Mouse (Mus musculus) forebrain, embryonic 13.5 days (tissue): ENCODE measurements around the gene Atg10. TPM values are rescaled to one million over a fixed set of nuclear protein-coding genes. Genes with fewer than 3 reads are reported as not detected.

Experiments
- ATAC-seq: fragments of 200-750 bp; cut with Nextera tagmentation; 2 replicates; pipeline ENCODE4 v1.8.0; 2017
- H3K27ac ChIP-seq: fragments of 300-500 bp; sonication (generic); 2 replicates; pipeline ENCODE4 v1.5.1; 2015; ENCODE audit warnings: inconsistent platforms, mild to moderate bottlenecking, moderate library complexity
- H3K27me3 ChIP-seq: fragments of 300-500 bp; sonication (generic); 2 replicates; pipeline ENCODE4 v1.6.1; 2015; ENCODE audit warnings: mild to moderate bottlenecking, inconsistent platforms
- H3K36me3 ChIP-seq: fragments of 300-500 bp; sonication (generic); 2 replicates; pipeline ENCODE4 v1.6.1; 2015; ENCODE audit warnings: mild to moderate bottlenecking, inconsistent platforms; ENCODE audit not compliant: poor library complexity, severe bottlenecking
- H3K4me1 ChIP-seq: fragments of 300-500 bp; sonication (generic); 2 replicates; pipeline ENCODE4 v1.6.1; 2015; ENCODE audit warnings: inconsistent platforms
- H3K4me2 ChIP-seq: fragments of 300-500 bp; sonication (generic); 2 replicates; pipeline ENCODE4 v1.6.1; 2015; ENCODE audit warnings: inconsistent platforms, mild to moderate bottlenecking, moderate library complexity
- H3K4me3 ChIP-seq: fragments of 300-500 bp; sonication (generic); 2 replicates; pipeline ENCODE4 v1.5.1; 2015; ENCODE audit warnings: mild to moderate bottlenecking, inconsistent platforms
- H3K9ac ChIP-seq: fragments of 300-500 bp; sonication (generic); 2 replicates; pipeline ENCODE4 v1.6.1; 2015; ENCODE audit warnings: mild to moderate bottlenecking, inconsistent platforms
- H3K9me3 ChIP-seq: fragments of 300-500 bp; sonication (generic); replicated peaks from 2 replicates; pipeline ENCODE4 v1.6.1; 2016; ENCODE audit warnings: inconsistent platforms
- whole genome bisulfite sequencing: fragments of 180-500 bp; shearing (Covaris S2); methylation state at CpG from one replicate; pipeline ENCODE4 v1.1.7; 2015; 5-methylcytosine and 5-hydroxymethylcytosine counted together
- polyA plus RNA-seq: library from polyadenylated mRNA; unstranded; fragments of >200 nt; fragmentation: Nextera tagmentation; extraction: Ambion mirVana; gene quantifications from 2 replicates; pipeline ENCODE4 v1.2.1, GENCODE M21; 2015

Gene Atg10
- polyA plus RNA-seq, 1 experiment from 2014 or later, result 16.0 TPM

GRCm38 (mm10) chr13:90985417-90985816 is 238.4 kb downstream of the Atg10 start:
- Histone ChIP-seq H3K4me3 (no peak overlapping the region), H3K36me3 (no peaks in the 10 kb centered on the region), H3K27ac (no peak overlapping the region), H3K9me3 (no peaks in the 10 kb centered on the region), H3K9ac (no peak overlapping the region), H3K4me1 (no peaks in the 10 kb centered on the region), H3K27me3 (no peaks in the 10 kb centered on the region), H3K4me2 (no peak overlapping the region)
- WGBS, result 94% methylated on average over 3 of the region's 3 CpGs
- ATAC-seq, result no peak

GRCm38 (mm10) chr13:90984073-90984472 is 239.7 kb downstream of the Atg10 start:
- H3K4me1 ChIP-seq, result no peaks in the 10 kb centered on the region
- H3K9me3 ChIP-seq, result no peaks in the 10 kb centered on the region
- H3K36me3 ChIP-seq, result no peaks in the 10 kb centered on the region
- no peak for ATAC-seq
- H3K27ac ChIP-seq, result no peak overlapping the region
- no peak overlapping the region for H3K4me3 ChIP-seq
- no peak overlapping the region for H3K4me2 ChIP-seq
- H3K9ac ChIP-seq, result no peak overlapping the region
- WGBS, result 89% methylated on average over 2 of the region's 2 CpGs
- no peaks in the 10 kb centered on the region for H3K27me3 ChIP-seq

- Histone ChIP-seq H3K9ac (no peak overlapping the region), H3K4me1 (no peaks in the 10 kb centered on the region), H3K4me2 (no peak overlapping the region), H3K27ac (no peak overlapping the region), H3K36me3 (no peaks in the 10 kb centered on the region), H3K9me3 (no peaks in the 10 kb centered on the region), H3K4me3 (no peak overlapping the region), H3K27me3 (no peaks in the 10 kb centered on the region)
- WGBS, result 84% methylated on average over 1 of the region's 1 CpGs
- ATAC-seq, result no peak
Observed at GRCm38 (mm10) chr13:90981798-90982197, 242.0 kb downstream of the Atg10 start.

GRCm38 (mm10) chr13:90980878-90981674 is 242.7 kb downstream of the Atg10 start:
- no peak overlapping the region for H3K9ac ChIP-seq
- H3K4me3 ChIP-seq, result no peak overlapping the region
- no peaks in the 10 kb centered on the region for H3K27me3 ChIP-seq
- H3K4me1 ChIP-seq, result no peaks in the 10 kb centered on the region
- H3K4me2 ChIP-seq, result no peak overlapping the region
- 88% methylated on average over 6 of the region's 6 CpGs for WGBS
- H3K36me3 ChIP-seq, result no peaks in the 10 kb centered on the region
- H3K27ac ChIP-seq, result no peak overlapping the region
- H3K9me3 ChIP-seq, result no peaks in the 10 kb centered on the region
- no peak for ATAC-seq

- no peak overlapping the region for H3K9ac ChIP-seq
- 90% methylated on average over 3 of the region's 3 CpGs for WGBS
- no peaks in the 10 kb centered on the region for H3K36me3 ChIP-seq
- H3K4me1 ChIP-seq, result peaks cover 17% of the 10 kb centered on the region
- no peak for ATAC-seq
- H3K4me3 ChIP-seq, result no peak overlapping the region
- no peak overlapping the region for H3K4me2 ChIP-seq
- H3K27me3 ChIP-seq, result no peaks in the 10 kb centered on the region
- H3K27ac ChIP-seq, result no peak overlapping the region
- H3K9me3 ChIP-seq, result no peaks in the 10 kb centered on the region
Observed at GRCm38 (mm10) chr13:90977057-90977456, 246.7 kb downstream of the Atg10 start.

- no peak overlapping the region for H3K4me3 ChIP-seq
- peak overlapping the region; percentile 19 for H3K4me2 ChIP-seq
- 23% methylated on average over 7 of the region's 7 CpGs for WGBS
- no peaks in the 10 kb centered on the region for H3K9me3 ChIP-seq
- H3K27ac ChIP-seq, result peak overlapping the region; percentile 40
- no peaks in the 10 kb centered on the region for H3K27me3 ChIP-seq
- no peaks in the 10 kb centered on the region for H3K36me3 ChIP-seq
- H3K4me1 ChIP-seq, result peaks cover 17% of the 10 kb centered on the region
- peak; percentile 80 for ATAC-seq
- H3K9ac ChIP-seq, result no peak overlapping the region
Observed at GRCm38 (mm10) chr13:90973409-90973808, 250.4 kb downstream of the Atg10 start.

GRCm38 (mm10) chr13:90970259-90971017 is 253.3 kb downstream of the Atg10 start:
- Histone ChIP-seq H3K9ac (no peak overlapping the region), H3K4me2 (no peak overlapping the region), H3K9me3 (no peaks in the 10 kb centered on the region), H3K4me3 (no peak overlapping the region), H3K27me3 (no peaks in the 10 kb centered on the region), H3K36me3 (no peaks in the 10 kb centered on the region), H3K4me1 (peaks cover 17% of the 10 kb centered on the region), H3K27ac (no peak overlapping the region)
- 91% methylated on average over 10 of the region's 10 CpGs for WGBS
- no peak for ATAC-seq

- H3K27me3 ChIP-seq, result no peaks in the 10 kb centered on the region
- no peaks in the 10 kb centered on the region for H3K36me3 ChIP-seq
- no peak overlapping the region for H3K4me3 ChIP-seq
- 81% methylated on average over 4 of the region's 4 CpGs for WGBS
- H3K4me2 ChIP-seq, result no peak overlapping the region
- H3K27ac ChIP-seq, result no peak overlapping the region
- peaks cover 14% of the 10 kb centered on the region for H3K4me1 ChIP-seq
- H3K9me3 ChIP-seq, result no peaks in the 10 kb centered on the region
- ATAC-seq, result no peak
- no peak overlapping the region for H3K9ac ChIP-seq
Observed at GRCm38 (mm10) chr13:90968940-90969339, 254.8 kb downstream of the Atg10 start.

GRCm38 (mm10) chr13:90967422-90967821 is 256.3 kb downstream of the Atg10 start:
- Histone ChIP-seq H3K27me3 (no peaks in the 10 kb centered on the region), H3K4me1 (peaks cover 10% of the 10 kb centered on the region), H3K36me3 (no peaks in the 10 kb centered on the region), H3K4me3 (no peak overlapping the region), H3K4me2 (no peak overlapping the region), H3K27ac (no peak overlapping the region), H3K9ac (no peak overlapping the region), H3K9me3 (no peaks in the 10 kb centered on the region)
- WGBS, result 2% methylated on average over 4 of the region's 4 CpGs
- ATAC-seq, result peak; percentile 95

- Histone ChIP-seq H3K4me2 (no peak overlapping the region), H3K27ac (no peak overlapping the region), H3K9me3 (no peaks in the 10 kb centered on the region), H3K36me3 (no peaks in the 10 kb centered on the region), H3K27me3 (no peaks in the 10 kb centered on the region), H3K4me3 (no peak overlapping the region), H3K4me1 (peaks cover 9% of the 10 kb centered on the region), H3K9ac (no peak overlapping the region)
- ATAC-seq, result no peak
- 84% methylated on average over 8 of the region's 8 CpGs for WGBS
Observed at GRCm38 (mm10) chr13:90965996-90966395, 257.8 kb downstream of the Atg10 start.

- no peaks in the 10 kb centered on the region for H3K36me3 ChIP-seq
- no peaks in the 10 kb centered on the region for H3K9me3 ChIP-seq
- H3K4me2 ChIP-seq, result no peak overlapping the region
- no peak overlapping the region for H3K9ac ChIP-seq
- H3K27me3 ChIP-seq, result no peaks in the 10 kb centered on the region
- 84% methylated on average over 4 of the region's 4 CpGs for WGBS
- peaks cover 10% of the 10 kb centered on the region for H3K4me1 ChIP-seq
- no peak for ATAC-seq
- H3K4me3 ChIP-seq, result no peak overlapping the region
- no peak overlapping the region for H3K27ac ChIP-seq
Observed at GRCm38 (mm10) chr13:90964511-90964910, 259.3 kb downstream of the Atg10 start.

- H3K36me3 ChIP-seq, result no peaks in the 10 kb centered on the region
- ATAC-seq, result no peak
- 53% methylated on average over 10 of the region's 10 CpGs for WGBS
Observed at GRCm38 (mm10) chr13:90962836-90963760, 260.7 kb downstream of the Atg10 start.

More at GRCm38 (mm10) chr13:90962836-90963760, 260.7 kb downstream of the Atg10 start:
- no peak overlapping the region for H3K4me3 ChIP-seq
- no peak overlapping the region for H3K27ac ChIP-seq
- H3K9ac ChIP-seq, result no peak overlapping the region
- peaks cover 19% of the 10 kb centered on the region for H3K4me1 ChIP-seq
- H3K4me2 ChIP-seq, result no peak overlapping the region
- H3K9me3 ChIP-seq, result no peaks in the 10 kb centered on the region
- no peaks in the 10 kb centered on the region for H3K27me3 ChIP-seq
